In genomic region chr11:120227571-120228051, GRCm38 (mm10) we compare ENCODE assay signal across 9 mouse cellular contexts. TPM values are rescaled to one million over a fixed set of nuclear protein-coding genes. Genes with fewer than 3 reads are reported as not detected.
DNase-seq lines count a peak whose midpoint lies in the region; ATAC-seq lines count a peak whose summit lies in the region.
"Had no signal": no experiment of that assay in that cellular context is flagged by ENCODE, and none has a peak within 500 bp of the region (broad histone marks: within the 10 kb centered on the region; RNA-seq: fewer than 3 reads in every experiment).

No protein-coding gene starts in this region.

- peak overlapping the region; percentile 96 for H3K4me3 ChIP-seq in forebrain, embryonic 10.5 days
- no peak overlapping the region for H3K4me3 ChIP-seq in forebrain, embryonic 16.5 days (replicated peaks; ENCODE audit: low read length)
- peak overlapping the region; percentile 25 for H3K4me3 ChIP-seq in heart, embryonic 13.5 days
- H3K4me3 ChIP-seq in limb, embryonic 11.5 days (ENCODE audit: low read depth, low read length), result peak overlapping the region; percentile 17
- H3K4me3 ChIP-seq in stomach, embryonic 15.5 days (replicated peaks), result no peak overlapping the region

- H3K9me3 ChIP-seq in forebrain, embryonic 10.5 days, result no peaks in the 10 kb centered on the region
- H3K9me3 ChIP-seq in forebrain, embryonic 16.5 days (ENCODE audit: control insufficient read depth, low read length), result no peaks in the 10 kb centered on the region
- H3K9me3 ChIP-seq in heart, embryonic 13.5 days, result no peaks in the 10 kb centered on the region
- H3K9me3 ChIP-seq in limb, embryonic 11.5 days (ENCODE audit: control insufficient read depth, low read length), result no peaks in the 10 kb centered on the region
- H3K9me3 ChIP-seq in stomach, embryonic 15.5 days, result no peaks in the 10 kb centered on the region

- H3K4me2 ChIP-seq in forebrain, embryonic 16.5 days (ENCODE audit: low read length), result no peak overlapping the region
- peak overlapping the region; percentile 97 for H3K4me2 ChIP-seq in heart, embryonic 13.5 days
- H3K4me2 ChIP-seq in limb, embryonic 11.5 days (ENCODE audit: low read depth, severe bottlenecking), result peak overlapping the region; percentile 82
- peak overlapping the region; percentile 78 for H3K4me2 ChIP-seq in stomach, embryonic 15.5 days

- H3K27me3 ChIP-seq in forebrain, embryonic 10.5 days (ENCODE audit: poor library complexity, severe bottlenecking), result peaks cover 33% of the 10 kb centered on the region
- H3K27me3 ChIP-seq in forebrain, embryonic 16.5 days (replicated peaks; ENCODE audit: control insufficient read depth, insufficient read depth, low read length), result no peaks in the 10 kb centered on the region
- H3K27me3 ChIP-seq in heart, embryonic 13.5 days (replicated peaks), result no peaks in the 10 kb centered on the region
- no peaks in the 10 kb centered on the region for H3K27me3 ChIP-seq in limb, embryonic 11.5 days (ENCODE audit: control insufficient read depth, insufficient read depth, low read length)
- no peaks in the 10 kb centered on the region for H3K27me3 ChIP-seq in stomach, embryonic 15.5 days (replicated peaks)

- H3K27ac ChIP-seq in forebrain, embryonic 10.5 days, result peak overlapping the region; percentile 100
- H3K27ac ChIP-seq in forebrain, embryonic 16.5 days (ENCODE audit: low read length), result no peak overlapping the region
- peak overlapping the region; percentile 96 for H3K27ac ChIP-seq in heart, embryonic 13.5 days (replicated peaks)
- H3K27ac ChIP-seq in limb, embryonic 11.5 days (replicated peaks; ENCODE audit: low read depth, low read length), result peak overlapping the region; percentile 49; the same call in 1 of the 2 replicates
- H3K27ac ChIP-seq in stomach, embryonic 15.5 days, result peak overlapping the region; percentile 95
- H3K27ac ChIP-seq: macrophage had no signal

- DNase-seq in forebrain, embryonic 10.5 days (ENCODE audit: extremely low spot score, low spot score), result peak; percentile 19
- peak; percentile 50 to 56 for DNase-seq in cerebellum, postnatal 10 days
- peak; percentile 52 for DNase-seq in limb, embryonic 11.5 days (ENCODE audit: low spot score)
- no peak for DNase-seq in left cerebral cortex, adult 8-10 months (ENCODE audit: low spot score in 2 of 2)
- DNase-seq in spleen, postnatal 36 days (ENCODE audit: low spot score in 2 of 2), result no peak

- H3K9ac ChIP-seq in forebrain, embryonic 16.5 days (replicated peaks; ENCODE audit: low read depth, low read length), result no peak overlapping the region
- H3K9ac ChIP-seq in heart, embryonic 13.5 days, result peak overlapping the region; percentile 99
- H3K9ac ChIP-seq in limb, embryonic 11.5 days (ENCODE audit: low read length), result peak overlapping the region; percentile 52
- no peak overlapping the region for H3K9ac ChIP-seq in stomach, embryonic 15.5 days

- ATAC-seq in forebrain, embryonic 16.5 days, result no peak
- ATAC-seq in heart, embryonic 13.5 days (ENCODE audit: extremely low read depth, insufficient number of reproducible peaks, low FRiP score, low TSS enrichment), result no peak
- no peak for ATAC-seq in limb, embryonic 11.5 days (ENCODE audit: insufficient number of reproducible peaks, low FRiP score, low TSS enrichment, low read depth)
- no peak for ATAC-seq in stomach, embryonic 15.5 days (ENCODE audit: insufficient read depth, low FRiP score, low read depth)

- peaks cover 3% of the 10 kb centered on the region; the same call in 1 of the 2 replicates for H3K36me3 ChIP-seq in forebrain, embryonic 10.5 days (replicated peaks)
- no peaks in the 10 kb centered on the region for H3K36me3 ChIP-seq in forebrain, embryonic 16.5 days (ENCODE audit: control insufficient read depth, insufficient read depth)
- H3K36me3 ChIP-seq in heart, embryonic 13.5 days, result no peaks in the 10 kb centered on the region
- no peaks in the 10 kb centered on the region for H3K36me3 ChIP-seq in limb, embryonic 11.5 days (ENCODE audit: control insufficient read depth, insufficient read depth, low read length)
- no peaks in the 10 kb centered on the region for H3K36me3 ChIP-seq in stomach, embryonic 15.5 days

- 12% methylated on average over 8 of the region's 8 CpGs for WGBS in forebrain, embryonic 10.5 days
- 44% methylated on average over 8 of the region's 8 CpGs for WGBS in forebrain, embryonic 16.5 days
- WGBS in heart, embryonic 13.5 days, result 13% methylated on average over 8 of the region's 8 CpGs
- WGBS in limb, embryonic 11.5 days, result 3% methylated on average over 8 of the region's 8 CpGs
- 36% methylated on average over 8 of the region's 8 CpGs for WGBS in stomach, embryonic 15.5 days

- H3K4me1 ChIP-seq in forebrain, embryonic 10.5 days, result peaks cover 93% of the 10 kb centered on the region
- H3K4me1 ChIP-seq in forebrain, embryonic 16.5 days (replicated peaks; ENCODE audit: control insufficient read depth, insufficient read depth, low read length), result peaks cover 62% of the 10 kb centered on the region
- H3K4me1 ChIP-seq in heart, embryonic 13.5 days, result peaks cover 77% of the 10 kb centered on the region
- H3K4me1 ChIP-seq in limb, embryonic 11.5 days (ENCODE audit: control insufficient read depth, insufficient read depth, low read length), result peaks cover 75% of the 10 kb centered on the region
- peaks cover 72% of the 10 kb centered on the region for H3K4me1 ChIP-seq in stomach, embryonic 15.5 days

RNA-seq across cellular contexts. Expression of gene Bahcc1, which starts 5.1 kb away (rescaled TPM):
- 13.7 and 16.1 TPM in 2 replicates for polyA plus RNA-seq in forebrain, embryonic 10.5 days (2016; fragmentation: Nextera tagmentation; extraction: Ambion mirVana)
- 14.5 and 14.8 TPM in 2 replicates for polyA plus RNA-seq in forebrain, embryonic 16.5 days (2015; fragmentation: Nextera tagmentation; extraction: Ambion mirVana)
- polyA plus RNA-seq in heart, embryonic 13.5 days (2015; fragmentation: Nextera tagmentation; extraction: Ambion mirVana), result 4.4 and 5.2 TPM in 2 replicates
- 24.9 and 27.6 TPM in 2 replicates for polyA plus RNA-seq in limb, embryonic 11.5 days (2014; fragmentation: Nextera tagmentation; extraction: Ambion mirVana)
- polyA plus RNA-seq in stomach, embryonic 15.5 days (2015; fragmentation: Nextera tagmentation; extraction: Ambion mirVana), result 7.2 and 7.9 TPM in 2 replicates
- 10 to 100 TPM; 20.8 to 23.0 (median 21.6) TPM for total RNA-seq in left cerebral cortex, adult 8-10 months (2022)

Comparison
In these comparisons a context has a peak if more than half of its experiments do, and no peak if none do; other contexts are left out.
1. H3K4me3 ChIP-seq: peak in forebrain, embryonic 10.5 days (single experiment), heart, embryonic 13.5 days (single experiment) and limb, embryonic 11.5 days (single experiment); none in forebrain, embryonic 16.5 days (single experiment) and stomach, embryonic 15.5 days (single experiment).
2. DNase-seq: peak in forebrain, embryonic 10.5 days (single experiment), cerebellum, postnatal 10 days (2 of 2) and limb, embryonic 11.5 days (single experiment); none in left cerebral cortex, adult 8-10 months (0 of 2) and spleen, postnatal 36 days (0 of 2).
3. H3K9ac ChIP-seq: peak in heart, embryonic 13.5 days (single experiment) and limb, embryonic 11.5 days (single experiment); none in forebrain, embryonic 16.5 days (single experiment) and stomach, embryonic 15.5 days (single experiment).